Mouse (Mus musculus): ENCODE measurements at regions not wholly inside any gene's neighbourhood (a gene's known extent, or its start where the extent isn't known, plus 50 kb on each side); places are given as distances from the start of the nearest gene placed in this dataset.

DNA sequence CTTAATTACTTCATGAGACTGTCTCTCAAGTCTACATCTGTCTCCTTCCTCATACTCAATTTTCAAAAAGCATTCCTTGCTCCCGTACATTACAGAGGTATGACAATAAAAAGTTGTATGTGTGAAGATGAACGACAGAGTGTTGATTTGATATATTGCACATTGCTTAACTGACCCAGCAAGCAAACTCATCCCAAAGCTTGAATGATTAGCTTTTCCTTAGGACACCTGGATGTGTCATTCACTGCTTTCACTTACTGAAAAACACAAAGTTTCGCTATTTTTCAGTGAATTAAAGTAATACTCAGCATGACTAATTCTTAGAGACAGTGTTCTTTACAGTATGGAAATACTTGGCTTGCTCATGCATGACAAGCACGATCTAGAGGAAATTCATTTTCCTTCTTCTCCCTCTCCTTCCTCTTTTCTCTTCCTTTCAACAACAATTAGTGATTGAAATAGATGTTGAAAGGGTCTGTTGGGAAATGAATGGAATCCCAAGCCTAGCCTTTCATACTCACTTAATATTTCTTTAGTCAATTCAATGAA is 159.5 kb upstream of the Prkcq start:
- no peak for TF ChIP-seq POLR2A (IDR thresholded peaks at IDR 0.05; ENCODE audit: borderline replicate concordance, insufficient read depth, low read length)
- TF ChIP-seq CTCF (IDR thresholded peaks at IDR 0.05; ENCODE audit: borderline replicate concordance, insufficient read depth, low read depth, low read length): no peak
